Mouse (Mus musculus): ENCODE data around the gene Map3k6. TPM values are rescaled to one million over a fixed set of nuclear protein-coding genes. Genes with fewer than 3 reads are reported as not detected.

Map3k6 gene
- polyA plus RNA-seq, 1 experiment from 2014 or later: 2.6 TPM

DNA sequence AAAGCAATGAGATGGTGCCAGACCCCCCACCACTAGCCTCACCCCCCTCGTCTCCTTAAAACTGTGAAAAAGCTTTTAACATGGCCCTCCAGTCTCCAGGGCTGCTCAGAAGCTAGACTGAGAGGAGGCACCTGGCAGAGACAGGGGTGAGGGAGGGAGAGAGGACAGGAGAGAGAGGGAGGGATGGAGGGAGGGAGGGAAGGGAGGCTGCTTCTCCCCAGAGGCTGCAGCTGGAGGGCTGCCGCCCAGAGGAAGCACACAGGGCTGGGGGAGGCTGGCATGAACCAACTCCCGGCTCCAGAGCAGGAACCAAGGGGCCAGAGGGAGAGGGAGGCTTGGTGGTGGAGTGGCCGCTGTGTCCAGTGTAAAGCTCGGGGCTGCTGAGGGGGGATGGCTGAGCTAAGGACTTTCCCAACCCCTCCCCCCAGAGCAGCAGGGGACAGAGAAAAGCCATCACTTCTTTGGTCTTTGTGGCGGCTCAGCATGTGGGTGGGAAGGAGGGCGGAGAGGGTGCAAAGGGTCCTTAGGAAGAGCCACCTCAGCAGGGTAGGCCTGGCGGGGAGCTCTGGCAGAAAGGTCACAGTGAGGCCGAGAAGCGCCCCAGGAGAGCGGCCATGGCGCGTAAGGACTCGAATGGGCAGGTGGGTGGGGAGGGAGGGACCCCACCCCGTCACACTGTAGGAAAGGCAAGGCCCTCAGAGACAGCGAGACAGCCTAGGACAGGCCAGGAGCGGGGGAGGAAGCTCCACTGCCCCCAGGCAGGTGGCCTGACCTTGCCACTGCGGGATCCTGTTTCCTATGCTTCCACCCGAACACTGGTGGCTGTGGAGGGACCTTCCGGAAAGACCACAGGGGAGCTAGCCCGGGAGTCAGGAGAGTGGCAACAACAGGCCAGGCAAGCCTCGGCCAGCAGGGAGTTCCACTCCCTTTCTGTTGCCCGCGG, 52.6 kb downstream of the Map3k6 start:
- Histone ChIP-seq H3K4me1 (ENCODE audit: control insufficient read depth, insufficient read depth, low read length) (peaks cover 8% of the 10 kb centered on the region; the same call in 1 of the 2 replicates), H3K9ac (replicated peaks; ENCODE audit: low read depth, low read length) (0 out of 2 replicates have a peak overlapping the region, but pooled peaks have one; percentile 8), H3K36me3 (ENCODE audit: control insufficient read depth, insufficient read depth, low read length) (peaks cover 14% of the 10 kb centered on the region), H3K4me2 (ENCODE audit: low read depth, low read length) (no peak overlapping the region), H3K27ac (ENCODE audit: low read depth, low read length) (no peak overlapping the region), H3K4me3 (ENCODE audit: low read depth, low read length) (no peak overlapping the region), H3K9me3 (ENCODE audit: control insufficient read depth, low read length) (no peaks in the 10 kb centered on the region), H3K27me3 (ENCODE audit: control insufficient read depth, insufficient read depth, low read length) (no peaks in the 10 kb centered on the region)
- WGBS: 11% methylated on average over 24 of the region's 24 CpGs
- peak; percentile 32; the same call in 1 of the 2 replicates for ATAC-seq (ENCODE audit: low read depth)

DNA sequence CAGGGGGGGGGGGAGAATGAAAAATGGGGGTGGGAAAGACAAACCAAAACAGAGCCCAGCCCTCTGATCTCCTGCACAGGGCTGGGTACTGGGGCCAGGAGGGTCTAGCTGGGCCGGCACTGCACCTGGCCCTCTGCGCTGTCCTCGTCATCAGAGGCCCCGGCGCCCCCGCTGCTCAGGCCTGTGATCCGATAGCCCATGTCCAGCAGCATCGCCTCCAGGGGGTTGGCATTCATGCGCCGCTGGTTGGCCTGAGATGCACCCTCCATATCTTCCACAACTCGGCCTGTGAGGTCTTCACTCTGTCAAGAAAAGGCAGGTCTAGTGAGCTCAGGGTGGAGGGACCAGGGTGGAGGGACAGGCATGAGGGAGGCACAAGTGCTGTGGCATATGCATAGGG, 53.5 kb downstream of the Map3k6 start:
- H3K4me1 ChIP-seq (ENCODE audit: control insufficient read depth, insufficient read depth, low read length): peaks cover 17% of the 10 kb centered on the region; the same call in 1 of the 2 replicates
- H3K9me3 ChIP-seq (ENCODE audit: control insufficient read depth, low read length): no peaks in the 10 kb centered on the region
- H3K9ac ChIP-seq (replicated peaks; ENCODE audit: low read depth, low read length): no peak overlapping the region; the same call in 1 of the 2 replicates
- ATAC-seq (ENCODE audit: low read depth): no peak
- WGBS: 36% methylated on average over 11 of the region's 11 CpGs
- H3K27me3 ChIP-seq (ENCODE audit: control insufficient read depth, insufficient read depth, low read length): no peaks in the 10 kb centered on the region
- no peak overlapping the region for H3K4me2 ChIP-seq (ENCODE audit: low read depth, low read length)
- H3K36me3 ChIP-seq (ENCODE audit: control insufficient read depth, insufficient read depth, low read length): peaks cover 14% of the 10 kb centered on the region
- no peak overlapping the region for H3K27ac ChIP-seq (ENCODE audit: low read depth, low read length)
- H3K4me3 ChIP-seq (ENCODE audit: low read depth, low read length): no peak overlapping the region

GRCm38 (mm10) chr4:133297360-133297759, 56.7 kb downstream of the Map3k6 start:
- peaks cover 26% of the 10 kb centered on the region for H3K36me3 ChIP-seq (ENCODE audit: control insufficient read depth, insufficient read depth, low read length)
- H3K27ac ChIP-seq (ENCODE audit: low read depth, low read length): no peak overlapping the region
- WGBS: 63% methylated on average over 10 of the region's 10 CpGs
- no peaks in the 10 kb centered on the region for H3K9me3 ChIP-seq (ENCODE audit: control insufficient read depth, low read length)
- H3K4me3 ChIP-seq (ENCODE audit: low read depth, low read length): no peak overlapping the region
- H3K9ac ChIP-seq (replicated peaks; ENCODE audit: low read depth, low read length): no peak overlapping the region
- H3K27me3 ChIP-seq (ENCODE audit: control insufficient read depth, insufficient read depth, low read length): no peaks in the 10 kb centered on the region
- H3K4me1 ChIP-seq (ENCODE audit: control insufficient read depth, insufficient read depth, low read length): peaks cover 20% of the 10 kb centered on the region; the same call in 1 of the 2 replicates
- no peak overlapping the region for H3K4me2 ChIP-seq (ENCODE audit: low read depth, low read length)
- 0 out of 2 replicates have a peak, but pooled peaks have one; percentile 5 for ATAC-seq (ENCODE audit: low read depth)

DNA sequence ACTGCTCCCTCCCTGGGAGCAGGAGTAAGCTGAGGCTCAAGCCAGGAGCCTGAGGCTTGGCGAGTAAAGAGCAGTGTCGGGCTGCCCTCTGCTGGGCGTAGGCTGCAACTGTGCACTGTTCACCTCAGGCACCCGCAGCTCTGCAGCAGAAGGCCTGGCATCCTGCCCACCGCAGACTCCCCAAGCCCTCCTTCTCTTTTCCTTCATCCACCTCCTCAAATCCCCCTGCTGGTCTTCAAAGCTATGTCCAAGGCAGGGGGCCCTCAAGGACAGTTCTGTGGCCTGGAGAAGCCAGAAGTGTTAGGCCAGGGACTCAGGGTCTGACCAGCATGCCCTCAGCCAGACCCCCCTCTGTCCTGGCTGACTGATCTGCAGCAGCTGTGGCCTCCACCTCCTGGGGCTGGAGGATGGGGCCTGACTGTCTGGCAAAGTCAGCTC, 57.2 kb downstream of the Map3k6 start:
- peaks cover 20% of the 10 kb centered on the region; the same call in 1 of the 2 replicates for H3K4me1 ChIP-seq (ENCODE audit: control insufficient read depth, insufficient read depth, low read length)
- H3K27me3 ChIP-seq (ENCODE audit: control insufficient read depth, insufficient read depth, low read length): no peaks in the 10 kb centered on the region
- H3K4me2 ChIP-seq (ENCODE audit: low read depth, low read length): no peak overlapping the region
- 2% methylated on average over 3 of the region's 5 CpGs for WGBS
- no peak overlapping the region for H3K9ac ChIP-seq (replicated peaks; ENCODE audit: low read depth, low read length)
- no peaks in the 10 kb centered on the region for H3K9me3 ChIP-seq (ENCODE audit: control insufficient read depth, low read length)
- H3K36me3 ChIP-seq (ENCODE audit: control insufficient read depth, insufficient read depth, low read length): peaks cover 28% of the 10 kb centered on the region
- no peak overlapping the region for H3K4me3 ChIP-seq (ENCODE audit: low read depth, low read length)
- peak; percentile 88 for ATAC-seq (ENCODE audit: low read depth)
- peak overlapping the region; percentile 69 for H3K27ac ChIP-seq (ENCODE audit: low read depth, low read length)

DNA sequence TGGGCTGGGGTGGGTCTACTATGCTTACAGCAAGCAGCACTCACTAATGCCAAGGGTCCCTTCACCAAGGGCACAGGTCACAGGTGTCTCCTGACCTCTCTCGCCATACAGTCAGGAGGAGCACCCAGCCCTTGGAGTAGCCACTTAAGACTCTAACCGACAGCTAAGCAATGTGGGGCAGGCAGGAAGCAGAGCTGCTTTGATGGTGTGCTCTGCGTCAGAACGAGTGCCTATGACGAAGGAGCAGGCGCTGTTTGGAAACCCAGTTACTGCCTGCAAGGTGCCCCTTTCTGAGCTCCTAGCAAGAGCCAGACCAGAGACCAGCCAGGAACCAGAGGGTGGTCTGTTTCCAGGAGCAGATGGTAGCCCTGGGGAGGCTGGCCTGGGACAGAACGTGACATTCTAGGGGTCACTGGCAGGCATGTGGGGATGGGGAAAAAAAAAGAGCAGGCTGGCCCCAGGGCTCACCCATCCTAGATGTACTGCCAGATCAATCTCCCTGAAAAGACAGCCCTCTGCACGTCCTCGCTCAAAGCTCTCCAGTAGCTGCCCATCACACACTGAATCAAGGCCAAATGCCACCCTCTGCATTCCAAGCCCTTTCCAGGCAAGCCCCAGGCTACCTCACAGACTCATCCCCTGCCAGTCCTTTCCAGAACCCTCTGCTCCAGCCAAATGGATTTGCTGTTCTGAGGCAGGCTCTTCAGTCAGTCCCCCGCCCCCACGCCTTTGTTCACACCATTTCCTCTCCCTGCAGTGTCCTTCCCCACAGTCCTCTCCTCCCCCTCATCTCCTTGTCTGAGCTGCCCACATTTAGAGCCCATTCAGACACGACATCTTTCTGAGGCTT, 58.1 kb downstream of the Map3k6 start:
- no peaks in the 10 kb centered on the region for H3K27me3 ChIP-seq (ENCODE audit: control insufficient read depth, insufficient read depth, low read length)
- peaks cover 37% of the 10 kb centered on the region for H3K36me3 ChIP-seq (ENCODE audit: control insufficient read depth, insufficient read depth, low read length)
- no peak overlapping the region for H3K4me2 ChIP-seq (ENCODE audit: low read depth, low read length)
- WGBS: 34% methylated on average over 12 of the region's 12 CpGs
- H3K27ac ChIP-seq (ENCODE audit: low read depth, low read length): peak overlapping the region; percentile 69
- H3K9ac ChIP-seq (replicated peaks; ENCODE audit: low read depth, low read length): no peak overlapping the region; the same call in 1 of the 2 replicates
- H3K9me3 ChIP-seq (ENCODE audit: control insufficient read depth, low read length): no peaks in the 10 kb centered on the region
- no peak for ATAC-seq (ENCODE audit: low read depth)
- H3K4me3 ChIP-seq (ENCODE audit: low read depth, low read length): no peak overlapping the region
- peaks cover 20% of the 10 kb centered on the region; the same call in 1 of the 2 replicates for H3K4me1 ChIP-seq (ENCODE audit: control insufficient read depth, insufficient read depth, low read length)

DNA sequence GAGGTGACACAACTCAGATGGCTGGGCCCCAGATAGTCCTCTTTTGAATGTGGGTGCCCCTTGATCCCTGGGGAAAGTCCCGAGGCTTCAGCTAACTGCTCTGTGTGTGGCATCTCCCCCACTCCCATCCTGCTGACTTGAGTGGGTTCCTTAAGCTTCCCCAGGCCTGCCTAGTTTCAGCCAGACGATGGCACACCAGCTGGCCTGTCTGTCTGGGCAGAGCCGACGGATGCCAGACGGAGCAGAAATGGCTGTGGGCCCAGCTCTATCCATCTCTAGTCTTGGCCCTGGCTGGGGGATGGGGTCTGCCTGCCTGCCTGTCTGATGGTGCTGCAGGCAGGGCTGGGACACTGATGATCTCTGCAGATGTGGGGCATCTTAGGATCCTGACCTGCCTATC, 59.1 kb downstream of the Map3k6 start:
- H3K27ac ChIP-seq (ENCODE audit: low read depth, low read length): peak overlapping the region; percentile 69; the same call in 1 of the 2 replicates
- no peak overlapping the region for H3K9ac ChIP-seq (replicated peaks; ENCODE audit: low read depth, low read length)
- WGBS: 39% methylated on average over 5 of the region's 5 CpGs
- ATAC-seq (ENCODE audit: low read depth): peak; percentile 25; the same call in 1 of the 2 replicates
- H3K4me3 ChIP-seq (ENCODE audit: low read depth, low read length): no peak overlapping the region
- no peaks in the 10 kb centered on the region for H3K9me3 ChIP-seq (ENCODE audit: control insufficient read depth, low read length)
- H3K4me2 ChIP-seq (ENCODE audit: low read depth, low read length): no peak overlapping the region
- peaks cover 41% of the 10 kb centered on the region for H3K36me3 ChIP-seq (ENCODE audit: control insufficient read depth, insufficient read depth, low read length)
- no peaks in the 10 kb centered on the region for H3K27me3 ChIP-seq (ENCODE audit: control insufficient read depth, insufficient read depth, low read length)
- peaks cover 20% of the 10 kb centered on the region; the same call in 1 of the 2 replicates for H3K4me1 ChIP-seq (ENCODE audit: control insufficient read depth, insufficient read depth, low read length)

GRCm38 (mm10) chr4:133300421-133300820, 59.8 kb downstream of the Map3k6 start:
- H3K27ac ChIP-seq (ENCODE audit: low read depth, low read length): 0 out of 2 replicates have a peak overlapping the region, but pooled peaks have one; percentile 22
- H3K4me3 ChIP-seq (ENCODE audit: low read depth, low read length): no peak overlapping the region

GRCm38 (mm10) chr4:133301802-133302201, 61.2 kb downstream of the Map3k6 start:
- Histone ChIP-seq H3K4me3 (ENCODE audit: low read depth, low read length) (no peak overlapping the region), H3K9ac (replicated peaks; ENCODE audit: low read depth, low read length) (no peak overlapping the region), H3K4me1 (ENCODE audit: control insufficient read depth, insufficient read depth, low read length) (peaks cover 20% of the 10 kb centered on the region; the same call in 1 of the 2 replicates), H3K27ac (ENCODE audit: low read depth, low read length) (no peak overlapping the region), H3K9me3 (ENCODE audit: control insufficient read depth, low read length) (no peaks in the 10 kb centered on the region), H3K4me2 (ENCODE audit: low read depth, low read length) (no peak overlapping the region), H3K27me3 (ENCODE audit: control insufficient read depth, insufficient read depth, low read length) (no peaks in the 10 kb centered on the region), H3K36me3 (ENCODE audit: control insufficient read depth, insufficient read depth, low read length) (peaks cover 27% of the 10 kb centered on the region)
- 23% methylated on average over 4 of the region's 4 CpGs for WGBS
- no peak for ATAC-seq (ENCODE audit: low read depth)

More at GRCm38 (mm10) chr4:133300421-133300820, 59.8 kb downstream of the Map3k6 start:
- 90% methylated on average over 11 of the region's 11 CpGs for WGBS
- H3K36me3 ChIP-seq (ENCODE audit: control insufficient read depth, insufficient read depth, low read length): peaks cover 35% of the 10 kb centered on the region
- peaks cover 20% of the 10 kb centered on the region; the same call in 1 of the 2 replicates for H3K4me1 ChIP-seq (ENCODE audit: control insufficient read depth, insufficient read depth, low read length)
- no peaks in the 10 kb centered on the region for H3K9me3 ChIP-seq (ENCODE audit: control insufficient read depth, low read length)
- no peak overlapping the region for H3K4me2 ChIP-seq (ENCODE audit: low read depth, low read length)
- no peaks in the 10 kb centered on the region for H3K27me3 ChIP-seq (ENCODE audit: control insufficient read depth, insufficient read depth, low read length)
- no peak overlapping the region for H3K9ac ChIP-seq (replicated peaks; ENCODE audit: low read depth, low read length)
- ATAC-seq (ENCODE audit: low read depth): no peak

Measured in neural tube, embryonic 14.5 days (tissue).